Mouse (Mus musculus) liver, embryonic 14.5 days (tissue): ENCODE results near the gene Cilp. TPM values are rescaled to one million over a fixed set of nuclear protein-coding genes. Genes with fewer than 3 reads are reported as not detected.

Experiments used
- ATAC-seq: fragments of 200-750 bp; cut with Nextera tagmentation; 2 replicates; pipeline ENCODE4 v1.8.0; 2017; ENCODE audit warnings: moderate number of reproducible peaks, mild to moderate bottlenecking, moderate library complexity; ENCODE audit not compliant: insufficient read depth
- DNase-seq, 3 experiments: peaks; one replicate each; pipeline ENCODE4 v3.0.0-alpha.2; 2012 to 2013; ENCODE audit warnings: low read depth in 3 of 3, low spot score in 3 of 3
- H3K27ac ChIP-seq: fragments of 300-500 bp; sonication (generic); 2 replicates; pipeline ENCODE4 v1.5.1; 2014; ENCODE audit warnings: moderate library complexity, mild to moderate bottlenecking, control low read depth, inconsistent platforms
- H3K27me3 ChIP-seq: fragments of 300-500 bp; sonication (generic); 2 replicates; pipeline ENCODE4 v1.6.1; 2014; ENCODE audit warnings: mild to moderate bottlenecking, low read length, moderate library complexity; ENCODE audit not compliant: control insufficient read depth, insufficient read depth
- H3K36me3 ChIP-seq: fragments of 300-500 bp; sonication (generic); replicated peaks from 2 replicates; pipeline ENCODE4 v1.6.1; 2014; ENCODE audit warnings: low read depth; ENCODE audit not compliant: control insufficient read depth, insufficient read depth
- H3K4me1 ChIP-seq, 2 experiments: fragments of 200-500 bp in 1 of 2; fragments of 300-500 bp in 1 of 2; sonication (generic) in 1 of 2; replicated peaks; 2 replicates each; pipeline ENCODE4 v1.6.1; 2012 to 2014; ENCODE audit warnings: antibody characterized with exemption in 1 of 2, inconsistent platforms in 1 of 2, low read length in 1 of 2; ENCODE audit not compliant: control insufficient read depth in 2 of 2, insufficient read depth in 2 of 2
- H3K4me2 ChIP-seq: fragments of 300-500 bp; sonication (generic); 2 replicates; pipeline ENCODE4 v1.6.1; 2014; ENCODE audit warnings: low read depth, mild to moderate bottlenecking, control low read depth, moderate library complexity
- H3K4me3 ChIP-seq, 2 experiments: fragments of 200-500 bp in 1 of 2; fragments of 300-500 bp in 1 of 2; sonication (generic) in 1 of 2; 2 replicates each; pipeline ENCODE4 v1.5.1; 2012 to 2014; ENCODE audit warnings: low read depth in 2 of 2, low read length in 2 of 2, mild to moderate bottlenecking in 2 of 2, control low read depth in 1 of 2, inconsistent platforms in 1 of 2, moderate library complexity in 1 of 2; ENCODE audit not compliant: insufficient read depth in 1 of 2
- H3K9ac ChIP-seq: fragments of 300-500 bp; sonication (generic); replicated peaks from 2 replicates; pipeline ENCODE4 v1.6.1; 2014; ENCODE audit warnings: mild to moderate bottlenecking, control low read depth, moderate library complexity
- H3K9me3 ChIP-seq: fragments of 300-500 bp; sonication (generic); 2 replicates; pipeline ENCODE4 v1.6.1; 2016; ENCODE audit warnings: low read length, mixed read lengths; ENCODE audit not compliant: control insufficient read depth
- CTCF ChIP-seq: IDR thresholded peaks from 2 replicates; pipeline ENCODE4 v1.5.1; 2016; ENCODE audit warnings: antibody characterized with exemption, low read depth, control low read depth
- EP300 ChIP-seq: IDR thresholded peaks from 2 replicates; pipeline ENCODE4 v1.6.1; 2016; ENCODE audit warnings: antibody characterized with exemption, low read depth
- WGBS: fragments of 180-500 bp; shearing (Covaris S2); extraction: QIAGEN DNeasy Blood & Tissue Kit; methylation state at CpG from one replicate; pipeline ENCODE4 v1.1.7; 2014; ENCODE audit not compliant: insufficient replicate concordance; 5-methylcytosine and 5-hydroxymethylcytosine counted together
- polyA plus RNA-seq, 2 experiments: library from polyadenylated mRNA; depleted of rRNA in 1 of 2; stranded (reverse) in 1 of 2; unstranded in 1 of 2; fragments of >200 nt; fragmentation: Nextera tagmentation in 1 of 2; extraction: Ambion mirVana in 1 of 2; gene quantifications; 2 replicates each; pipeline versions ENCODE4 v1.2.1 to v1.2.3; 2012 to 2014

The Cilp gene
- polyA plus RNA-seq, 2 experiments, result 0.01 TPM; not detected in 1

DNA sequence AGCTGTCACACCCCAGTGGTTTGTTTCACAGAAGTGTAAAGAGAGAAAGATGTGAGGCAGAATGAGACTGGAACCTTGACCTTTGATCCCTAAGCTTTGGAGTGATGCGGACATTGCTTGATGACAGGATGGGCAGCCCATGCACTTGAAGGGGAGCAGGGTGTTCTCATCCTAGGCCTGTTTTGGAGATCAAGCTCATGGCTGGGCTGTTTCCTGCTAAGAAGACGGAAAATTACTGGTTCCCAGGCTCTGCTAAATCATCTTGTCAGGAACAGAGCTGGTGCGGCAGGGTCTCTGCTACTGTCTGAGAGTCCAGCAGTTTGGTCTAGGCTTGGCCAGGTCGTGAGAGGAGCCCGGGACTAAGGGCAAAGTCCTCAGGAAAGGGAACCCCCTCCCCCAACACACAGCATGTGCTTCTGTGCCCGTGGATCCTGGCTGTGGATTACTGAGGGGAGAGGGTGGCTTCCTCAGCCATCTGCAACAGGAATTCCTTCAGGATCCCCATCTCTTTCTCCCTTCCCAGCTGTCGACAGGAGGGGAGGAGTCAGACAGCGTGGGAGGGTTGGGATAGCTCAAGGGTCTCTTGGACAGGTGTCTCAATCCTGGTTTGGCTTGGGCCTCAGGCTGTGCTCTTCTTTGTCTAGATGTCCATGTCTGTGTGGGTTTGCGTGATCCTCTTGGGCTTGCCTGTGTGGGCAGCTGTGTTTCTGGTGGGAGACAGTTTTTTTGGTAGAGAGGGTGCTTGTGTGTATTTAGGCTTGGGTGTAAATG is 20.8 kb upstream of the Cilp start:
- Histone ChIP-seq H3K9me3 (no peaks in the 10 kb centered on the region), H3K36me3 (no peaks in the 10 kb centered on the region), H3K9ac (no peak overlapping the region), H3K4me1 (peaks cover 0 to 12% of the 10 kb centered on the region in 2 experiments; a peak in 2 of 4 replicates), H3K4me2 (no peak overlapping the region), H3K27ac (no peak overlapping the region), H3K27me3 (no peaks in the 10 kb centered on the region), H3K4me3 (no peak overlapping the region)
- DNase-seq, result no peak
- TF ChIP-seq CTCF (no peak), EP300 (no peak)
- 0 out of 2 replicates have a peak, but pooled peaks have one; percentile 37 for ATAC-seq
- 46% methylated on average over 9 of the region's 9 CpGs for WGBS

- H3K27me3 ChIP-seq, result no peaks in the 10 kb centered on the region
- H3K4me3 ChIP-seq, result no peak overlapping the region
- TF ChIP-seq CTCF (no peak), EP300 (no peak)
- 55% methylated on average over 16 of the region's 16 CpGs for WGBS
- H3K4me2 ChIP-seq, result no peak overlapping the region
- H3K27ac ChIP-seq, result no peak overlapping the region
- no peaks in the 10 kb centered on the region for H3K9me3 ChIP-seq
- ATAC-seq (no peak), DNase-seq (no peak)
- H3K4me1 ChIP-seq, result peaks cover 0 to 12% of the 10 kb centered on the region in 2 experiments; a peak in 2 of 4 replicates
- H3K36me3 ChIP-seq, result no peaks in the 10 kb centered on the region
- H3K9ac ChIP-seq, result no peak overlapping the region
These were observed 17.2 kb upstream of the Cilp start for GRCm38 (mm10) chr9:65247502-65248376.

DNA sequence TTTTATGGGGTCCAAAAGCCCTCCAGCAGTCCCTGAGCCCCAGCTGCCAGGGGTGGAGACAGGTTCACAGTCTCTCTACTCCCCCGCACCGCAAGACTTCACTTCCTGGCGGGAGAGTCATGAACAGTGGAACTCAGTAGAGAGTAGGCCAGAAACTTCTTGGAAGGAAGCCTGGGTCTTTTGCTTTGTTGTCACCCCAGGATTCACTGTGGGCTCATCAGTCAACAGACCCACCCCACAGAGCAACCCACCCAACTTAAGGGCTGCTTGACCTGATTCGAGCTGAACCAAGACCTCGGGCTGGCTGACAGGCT is 16.6 kb upstream of the Cilp start:
- no peaks in the 10 kb centered on the region for H3K27me3 ChIP-seq
- H3K4me1 ChIP-seq, result peaks cover 0 to 12% of the 10 kb centered on the region in 2 experiments; a peak in 2 of 4 replicates
- no peak overlapping the region for H3K4me3 ChIP-seq
- no peak for DNase-seq
- H3K9ac ChIP-seq, result no peak overlapping the region
- no peak for ATAC-seq
- TF ChIP-seq CTCF (no peak), EP300 (no peak)
- 63% methylated on average over 5 of the region's 5 CpGs for WGBS
- no peaks in the 10 kb centered on the region for H3K36me3 ChIP-seq
- H3K27ac ChIP-seq, result no peak overlapping the region
- no peaks in the 10 kb centered on the region for H3K9me3 ChIP-seq
- no peak overlapping the region for H3K4me2 ChIP-seq

GRCm38 (mm10) chr9:65252026-65252425 is 13.0 kb upstream of the Cilp start:
- no peak overlapping the region for H3K9ac ChIP-seq
- H3K4me2 ChIP-seq, result no peak overlapping the region
- WGBS, result 55% methylated on average over 3 of the region's 3 CpGs
- DNase-seq (no peak), ATAC-seq (no peak)
- H3K4me1 ChIP-seq, result no peaks in the 10 kb centered on the region
- H3K27ac ChIP-seq, result no peak overlapping the region
- H3K36me3 ChIP-seq, result no peaks in the 10 kb centered on the region
- no peaks in the 10 kb centered on the region for H3K9me3 ChIP-seq
- H3K4me3 ChIP-seq, result no peak overlapping the region
- TF ChIP-seq CTCF, result no peak
- H3K27me3 ChIP-seq, result no peaks in the 10 kb centered on the region

DNA sequence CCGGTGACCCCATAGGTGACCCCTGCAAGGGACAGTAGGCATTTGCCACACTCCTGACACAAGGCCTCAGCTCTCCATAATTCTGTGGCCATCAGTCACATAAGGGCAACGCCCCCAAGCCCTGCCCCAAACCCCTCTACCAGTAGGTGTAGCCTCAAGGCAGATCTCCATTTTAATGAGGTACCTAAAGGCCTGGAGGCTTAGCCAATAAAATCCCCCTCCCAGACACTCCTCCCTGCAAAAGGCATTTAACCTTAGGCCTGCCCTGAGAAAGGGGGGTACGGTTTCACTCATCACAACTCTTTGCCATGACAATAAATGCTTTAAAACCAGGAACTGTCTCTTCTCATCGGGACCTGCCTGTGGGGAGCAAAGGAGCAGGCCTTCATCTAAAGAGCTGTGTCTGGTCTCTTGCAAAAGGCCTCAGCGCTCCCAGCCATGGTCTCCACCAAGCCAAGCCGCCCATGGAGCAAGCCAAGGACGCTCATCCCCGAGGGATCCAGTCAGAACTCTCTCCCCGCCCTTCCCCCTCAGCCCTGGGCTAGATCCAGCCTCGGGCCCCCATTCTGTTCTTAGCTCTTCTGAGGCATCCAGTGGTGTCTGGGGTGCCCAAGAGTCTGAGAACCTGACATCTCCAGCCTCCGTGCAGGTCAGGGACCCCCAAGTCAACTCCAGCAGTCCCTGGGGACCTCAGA is 8.9 kb upstream of the Cilp start:
- ATAC-seq (no peak), DNase-seq (no peak)
- H3K9me3 ChIP-seq, result no peaks in the 10 kb centered on the region
- no peak overlapping the region for H3K27ac ChIP-seq
- H3K9ac ChIP-seq, result no peak overlapping the region
- H3K4me3 ChIP-seq, result no peak overlapping the region
- TF ChIP-seq EP300, result no peak
- no peak for TF ChIP-seq CTCF
- no peak overlapping the region for H3K4me2 ChIP-seq
- H3K27me3 ChIP-seq, result no peaks in the 10 kb centered on the region
- no peaks in the 10 kb centered on the region for H3K4me1 ChIP-seq
- WGBS, result 59% methylated on average over 11 of the region's 11 CpGs
- no peaks in the 10 kb centered on the region for H3K36me3 ChIP-seq
